Mouse (Mus musculus): ENCODE results near the gene Rimbp2. TPM values are rescaled to one million over a fixed set of nuclear protein-coding genes. Genes with fewer than 3 reads are reported as not detected.
A peak's percentile ranks its signal among the peaks of the same experiment; 100 is the strongest.

Rimbp2 gene
- polyA plus RNA-seq, 1 experiment: 116 TPM

DNA sequence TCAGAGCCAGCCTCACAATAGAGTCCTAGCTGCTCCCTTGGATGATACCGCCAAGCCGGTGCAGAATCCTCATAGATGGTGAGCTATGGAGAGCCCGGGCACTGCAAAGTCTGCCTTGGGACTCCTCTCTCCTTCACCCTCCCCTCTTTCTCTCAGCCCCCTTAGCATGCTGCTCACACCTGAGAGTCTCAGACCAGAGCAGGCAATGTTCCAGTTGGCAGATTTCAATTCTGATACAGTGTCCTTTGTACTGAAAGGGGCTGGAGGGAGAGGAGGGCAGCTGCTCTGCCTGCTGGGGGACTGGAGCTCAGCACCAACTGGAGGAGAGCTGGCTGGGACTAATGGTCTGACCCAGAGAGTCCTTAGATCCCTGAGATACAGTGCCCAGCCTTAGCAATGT is 92.4 kb downstream of the Rimbp2 start:
- H3K4me1 ChIP-seq (ENCODE audit: control insufficient read depth, insufficient read depth, low read length): peaks cover 8% of the 10 kb centered on the region; the same call in 1 of the 2 replicates
- no peak overlapping the region for H3K4me3 ChIP-seq (ENCODE audit: insufficient read depth, low read length)
- no peak for TF ChIP-seq POLR2A (IDR thresholded peaks at IDR 0.05; ENCODE audit: extremely low read depth, insufficient read depth, low read length)
- TF ChIP-seq CTCF (IDR thresholded peaks at IDR 0.05; ENCODE audit: extremely low read depth, insufficient read depth, low read length): no peak
- H3K27ac ChIP-seq (ENCODE audit: insufficient read depth, low read length): no peak overlapping the region

DNA sequence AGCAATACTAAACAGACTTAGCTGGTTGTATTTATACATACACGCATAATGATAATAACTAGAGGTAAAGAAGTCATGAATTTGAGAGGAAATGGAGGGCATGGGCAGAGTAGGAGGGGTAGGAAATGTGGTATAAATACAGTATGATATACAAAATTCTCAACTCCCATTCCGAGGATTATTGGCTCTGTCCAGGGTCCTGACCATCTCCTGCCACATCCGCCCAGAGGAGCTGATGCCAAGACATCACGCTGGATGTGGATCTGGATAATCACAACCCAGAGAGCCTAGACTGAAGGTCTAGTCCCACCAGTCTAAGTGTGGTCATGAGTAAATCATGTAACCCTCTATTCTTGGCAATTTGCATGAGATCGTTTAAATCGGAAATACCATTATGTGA is 100.5 kb downstream of the Rimbp2 start:
- Histone ChIP-seq H3K4me1 (ENCODE audit: control insufficient read depth, insufficient read depth, low read length) (peaks cover 5% of the 10 kb centered on the region), H3K4me3 (ENCODE audit: insufficient read depth, low read length) (no peak overlapping the region), H3K27ac (ENCODE audit: insufficient read depth, low read length) (no peak overlapping the region)
- TF ChIP-seq CTCF (IDR thresholded peaks at IDR 0.05; ENCODE audit: extremely low read depth, insufficient read depth, low read length): no peak
- TF ChIP-seq POLR2A (IDR thresholded peaks at IDR 0.05; ENCODE audit: extremely low read depth, insufficient read depth, low read length): no peak

DNA sequence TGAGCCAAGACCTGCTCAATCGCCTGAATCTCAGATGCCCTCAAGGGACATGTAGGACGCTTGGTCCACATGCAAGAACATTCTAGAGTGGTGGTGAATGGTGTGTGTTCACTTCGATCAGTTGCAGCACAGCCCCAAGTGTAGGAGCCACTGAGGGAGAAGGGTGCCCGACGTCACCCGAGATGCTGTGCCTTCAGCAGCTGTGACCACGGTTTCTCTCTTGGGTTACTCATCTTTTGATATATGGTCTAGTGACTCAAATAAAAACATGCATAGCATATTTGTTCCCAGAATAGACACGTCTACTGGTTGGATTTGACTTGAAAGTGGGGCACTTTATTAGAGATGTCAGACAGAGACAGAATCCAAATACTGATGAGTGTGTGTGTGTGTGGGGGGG is 105.5 kb downstream of the Rimbp2 start:
- TF ChIP-seq CTCF (IDR thresholded peaks at IDR 0.05; ENCODE audit: extremely low read depth, insufficient read depth, low read length) (no peak), POLR2A (IDR thresholded peaks at IDR 0.05; ENCODE audit: extremely low read depth, insufficient read depth, low read length) (no peak)
- Histone ChIP-seq H3K4me3 (ENCODE audit: insufficient read depth, low read length) (no peak overlapping the region), H3K27ac (ENCODE audit: insufficient read depth, low read length) (no peak overlapping the region), H3K4me1 (ENCODE audit: control insufficient read depth, insufficient read depth, low read length) (peaks cover 18% of the 10 kb centered on the region)

DNA sequence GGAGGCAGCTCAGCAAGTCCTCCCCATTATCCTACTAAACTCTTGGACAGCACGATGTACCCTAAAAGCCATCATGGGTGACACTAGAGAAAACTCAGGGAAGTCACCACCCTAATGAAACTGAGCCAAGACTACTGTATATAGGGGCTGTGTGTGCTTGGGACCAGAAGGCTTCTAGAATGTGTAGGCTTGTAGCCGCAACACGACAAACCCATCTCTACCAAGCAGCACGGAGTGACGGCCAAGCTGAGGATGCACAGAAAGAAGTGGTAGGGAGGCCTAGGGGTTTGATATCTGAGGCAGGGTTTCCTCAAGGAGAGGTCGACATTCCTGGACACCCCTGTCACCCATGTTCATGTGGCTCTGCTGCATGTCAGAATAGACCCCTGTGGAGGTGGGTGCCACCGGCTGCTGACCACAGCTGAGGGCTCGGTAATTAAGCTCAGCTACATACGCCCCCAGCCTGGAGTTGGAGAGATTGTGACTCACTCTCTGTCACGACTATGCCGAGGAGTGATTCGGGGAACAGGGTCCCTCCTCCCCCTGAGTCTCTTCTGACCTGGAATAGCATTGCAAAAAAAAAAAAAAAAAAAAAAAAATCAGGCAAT is 106.7 kb downstream of the Rimbp2 start:
- peaks cover 18% of the 10 kb centered on the region for H3K4me1 ChIP-seq (ENCODE audit: control insufficient read depth, insufficient read depth, low read length)
- peak overlapping the region; percentile 41 for H3K27ac ChIP-seq (ENCODE audit: insufficient read depth, low read length)
- H3K4me3 ChIP-seq (ENCODE audit: insufficient read depth, low read length): no peak overlapping the region
- TF ChIP-seq POLR2A (IDR thresholded peaks at IDR 0.05; ENCODE audit: extremely low read depth, insufficient read depth, low read length) (no peak), CTCF (IDR thresholded peaks at IDR 0.05; ENCODE audit: extremely low read depth, insufficient read depth, low read length) (no peak)

DNA sequence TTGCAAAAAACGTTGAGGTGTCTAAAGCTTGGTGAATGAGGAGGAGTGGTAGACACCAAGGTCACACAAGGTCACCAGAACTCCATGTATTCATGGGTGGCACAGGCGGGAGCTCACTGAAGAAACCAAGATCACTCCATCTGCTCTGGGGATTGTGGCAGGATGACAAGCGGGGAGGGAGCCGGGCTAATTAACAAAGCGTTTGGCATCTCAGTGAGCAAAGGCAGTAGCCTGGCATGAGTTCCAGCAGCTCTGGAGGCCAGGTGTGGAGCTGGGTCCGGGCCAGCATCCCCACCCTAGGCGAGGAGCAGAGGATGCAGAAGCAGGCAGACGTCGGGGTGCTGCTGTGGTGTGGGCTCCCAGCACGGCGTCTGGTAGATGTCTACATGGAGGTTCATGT is 108.3 kb downstream of the Rimbp2 start:
- Histone ChIP-seq H3K4me3 (ENCODE audit: insufficient read depth, low read length) (no peak overlapping the region), H3K4me1 (ENCODE audit: control insufficient read depth, insufficient read depth, low read length) (peaks cover 21% of the 10 kb centered on the region), H3K27ac (ENCODE audit: insufficient read depth, low read length) (no peak overlapping the region)
- TF ChIP-seq CTCF (IDR thresholded peaks at IDR 0.05; ENCODE audit: extremely low read depth, insufficient read depth, low read length): no peak
- TF ChIP-seq POLR2A (IDR thresholded peaks at IDR 0.05; ENCODE audit: extremely low read depth, insufficient read depth, low read length): no peak

DNA sequence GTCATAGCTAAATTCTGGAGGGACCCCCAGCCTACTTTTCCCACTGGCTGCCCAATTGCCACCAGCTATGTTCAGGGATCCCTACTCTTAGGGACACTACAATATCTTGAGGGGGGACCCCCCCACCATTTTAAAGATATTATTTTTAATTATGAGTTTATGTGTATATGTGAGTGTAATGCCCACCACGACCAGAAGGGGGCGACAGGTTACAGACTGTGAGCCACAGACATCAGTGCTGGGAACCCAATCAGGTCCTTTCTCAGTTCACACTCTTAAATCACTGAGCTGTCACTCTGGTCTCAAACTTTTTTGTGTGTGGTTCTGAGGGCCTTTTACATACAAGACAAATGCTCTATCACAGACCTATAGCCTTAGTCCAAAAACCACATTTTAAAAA is 109.3 kb downstream of the Rimbp2 start:
- peaks cover 21% of the 10 kb centered on the region for H3K4me1 ChIP-seq (ENCODE audit: control insufficient read depth, insufficient read depth, low read length)
- H3K27ac ChIP-seq (ENCODE audit: insufficient read depth, low read length): no peak overlapping the region
- TF ChIP-seq POLR2A (IDR thresholded peaks at IDR 0.05; ENCODE audit: extremely low read depth, insufficient read depth, low read length): no peak
- TF ChIP-seq CTCF (IDR thresholded peaks at IDR 0.05; ENCODE audit: extremely low read depth, insufficient read depth, low read length): 0 out of 2 replicates have a peak, but pooled peaks have one; percentile 8
- no peak overlapping the region for H3K4me3 ChIP-seq (ENCODE audit: insufficient read depth, low read length)

DNA sequence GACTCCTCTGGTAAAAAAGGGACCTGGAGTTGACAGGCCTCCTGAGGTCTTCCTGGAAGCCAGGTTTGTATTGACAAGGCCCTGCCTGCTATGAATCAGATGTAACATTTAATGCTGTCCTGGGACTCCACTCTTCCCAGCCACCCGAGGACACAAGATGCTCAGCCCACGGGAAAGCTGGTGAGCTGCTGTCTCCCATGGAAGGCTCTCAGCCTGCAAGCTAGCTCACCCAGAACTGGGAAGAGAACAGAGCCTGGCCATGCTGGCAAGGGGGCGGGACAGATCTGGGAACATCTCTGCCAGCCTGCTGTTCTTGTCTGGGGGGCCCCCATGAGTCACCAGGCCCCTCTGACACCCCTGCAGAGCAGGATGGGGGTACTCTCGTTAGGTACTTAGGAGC is 111.7 kb downstream of the Rimbp2 start:
- TF ChIP-seq CTCF (IDR thresholded peaks at IDR 0.05; ENCODE audit: extremely low read depth, insufficient read depth, low read length) (no peak), POLR2A (IDR thresholded peaks at IDR 0.05; ENCODE audit: extremely low read depth, insufficient read depth, low read length) (no peak)
- Histone ChIP-seq H3K4me3 (ENCODE audit: insufficient read depth, low read length) (no peak overlapping the region), H3K27ac (ENCODE audit: insufficient read depth, low read length) (no peak overlapping the region), H3K4me1 (ENCODE audit: control insufficient read depth, insufficient read depth, low read length) (peaks cover 18% of the 10 kb centered on the region)

DNA sequence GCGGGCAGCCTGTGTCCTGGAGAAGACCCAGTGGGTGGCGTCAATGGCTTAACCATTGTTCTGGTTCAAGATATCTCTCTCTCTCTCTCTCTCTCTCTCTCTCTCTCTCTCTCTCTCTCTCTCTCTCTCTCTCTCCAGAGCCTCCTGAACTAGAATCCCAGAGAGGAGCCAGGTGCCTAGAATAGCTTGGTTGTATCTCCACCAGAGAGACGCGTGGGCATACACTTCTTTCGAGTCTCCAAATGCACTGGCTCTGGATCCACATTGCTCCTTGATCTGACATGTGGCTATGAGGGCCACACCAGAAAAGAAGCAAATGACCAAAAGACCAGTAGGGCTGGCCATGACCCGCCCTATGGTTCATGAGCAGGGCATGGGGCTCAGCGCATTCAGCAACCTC is 116.2 kb downstream of the Rimbp2 start:
- no peak for TF ChIP-seq CTCF (IDR thresholded peaks at IDR 0.05; ENCODE audit: extremely low read depth, insufficient read depth, low read length)
- no peak for TF ChIP-seq POLR2A (IDR thresholded peaks at IDR 0.05; ENCODE audit: extremely low read depth, insufficient read depth, low read length)
- peaks cover 12% of the 10 kb centered on the region for H3K4me1 ChIP-seq (ENCODE audit: control insufficient read depth, insufficient read depth, low read length)

DNA sequence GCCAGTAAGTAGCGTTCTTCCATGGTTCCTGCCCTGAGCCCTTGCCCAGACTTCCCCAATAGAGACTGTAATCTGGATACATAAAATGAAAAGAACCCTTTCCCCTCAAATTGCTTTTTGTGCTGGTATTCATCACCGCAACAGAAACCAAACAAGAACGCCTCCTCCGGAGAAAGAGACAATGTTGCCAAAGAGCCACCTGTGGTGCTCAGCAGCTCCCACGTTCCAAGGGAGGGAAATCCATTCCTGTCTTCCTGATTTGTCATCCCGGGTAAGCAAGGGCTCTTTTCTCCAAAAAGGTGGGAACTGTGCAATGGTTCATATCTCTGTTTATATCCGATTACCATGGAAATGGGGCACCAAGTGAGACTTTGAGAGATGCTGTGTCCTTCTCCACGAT is 119.2 kb downstream of the Rimbp2 start:
- Histone ChIP-seq H3K4me3 (ENCODE audit: insufficient read depth, low read length) (no peak overlapping the region), H3K27ac (ENCODE audit: insufficient read depth, low read length) (no peak overlapping the region), H3K4me1 (ENCODE audit: control insufficient read depth, insufficient read depth, low read length) (peaks cover 9% of the 10 kb centered on the region)
- TF ChIP-seq POLR2A (IDR thresholded peaks at IDR 0.05; ENCODE audit: extremely low read depth, insufficient read depth, low read length) (no peak), CTCF (IDR thresholded peaks at IDR 0.05; ENCODE audit: extremely low read depth, insufficient read depth, low read length) (no peak)

More for the DNA sequence above, 116.2 kb downstream of the Rimbp2 start:
- H3K27ac ChIP-seq (ENCODE audit: insufficient read depth, low read length): no peak overlapping the region
- H3K4me3 ChIP-seq (ENCODE audit: insufficient read depth, low read length): no peak overlapping the region

DNA sequence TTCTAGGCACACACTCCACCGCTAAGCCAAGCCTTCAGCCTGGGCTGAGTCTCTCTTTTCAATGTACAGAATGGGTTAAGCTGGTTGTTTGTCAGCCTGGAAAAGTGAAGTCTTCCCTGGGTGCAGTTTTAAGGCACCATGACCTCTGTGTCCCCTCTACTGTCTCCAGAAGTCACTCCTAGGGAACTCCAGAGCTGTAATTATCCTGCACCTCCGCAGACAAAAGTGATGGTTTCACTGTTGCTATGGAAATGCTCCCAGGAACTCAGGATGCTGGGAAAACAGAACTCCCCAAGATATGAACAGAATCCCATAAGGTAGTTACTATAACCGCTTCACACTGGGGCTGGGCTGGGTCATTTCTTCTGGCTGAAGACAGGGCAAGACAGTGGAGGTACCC is 130.4 kb downstream of the Rimbp2 start:
- no peak for TF ChIP-seq POLR2A (IDR thresholded peaks at IDR 0.05; ENCODE audit: extremely low read depth, insufficient read depth, low read length)
- TF ChIP-seq CTCF (IDR thresholded peaks at IDR 0.05; ENCODE audit: extremely low read depth, insufficient read depth, low read length): no peak
- Histone ChIP-seq H3K27ac (ENCODE audit: insufficient read depth, low read length) (no peak overlapping the region), H3K4me3 (ENCODE audit: insufficient read depth, low read length) (no peak overlapping the region), H3K4me1 (ENCODE audit: control insufficient read depth, insufficient read depth, low read length) (peaks cover 10% of the 10 kb centered on the region)
